Mouse (Mus musculus) myocyte (in vitro differentiated cells): ENCODE data around the gene Shisa7.

Experiments
- E2F4 ChIP-seq: IDR thresholded peaks from one replicate; pipeline ENCODE4 v1.6.1; 2011; ENCODE audit warnings: mild to moderate bottlenecking, control low read depth, moderate library complexity; ENCODE audit not compliant: insufficient read depth
- MYOD1 ChIP-seq, 3 experiments: IDR thresholded peaks; one replicate each; pipeline ENCODE4 v1.6.1; 2011; ENCODE audit warnings: control low read depth in 2 of 3, low read depth in 2 of 3, mild to moderate bottlenecking in 2 of 3, moderate library complexity in 1 of 3; ENCODE audit not compliant: insufficient read length in 2 of 3, control insufficient read depth in 1 of 3
- POLR2A ChIP-seq: IDR thresholded peaks from one replicate; pipeline ENCODE4 v1.6.1; 2011; ENCODE audit warnings: low read depth, mild to moderate bottlenecking, control low read depth, moderate library complexity; ENCODE audit not compliant: insufficient read length
- POLR2AphosphoS2 ChIP-seq: IDR thresholded peaks from one replicate; pipeline ENCODE4 v1.6.1; 2011; ENCODE audit warnings: low read depth, control low read depth; ENCODE audit not compliant: insufficient read length
- SRF ChIP-seq: IDR thresholded peaks from one replicate; pipeline ENCODE4 v1.6.1; 2011; ENCODE audit warnings: low read depth; ENCODE audit not compliant: control insufficient read depth, insufficient read length
- TCF12 ChIP-seq: IDR thresholded peaks from one replicate; pipeline ENCODE4 v1.6.1; 2011; ENCODE audit warnings: mild to moderate bottlenecking, control low read depth; ENCODE audit not compliant: poor library complexity, insufficient read depth, severe bottlenecking
- USF1 ChIP-seq: IDR thresholded peaks from one replicate; pipeline ENCODE4 v1.6.1; 2011; ENCODE audit warnings: low read depth, mild to moderate bottlenecking, control low read depth, moderate library complexity

DNA sequence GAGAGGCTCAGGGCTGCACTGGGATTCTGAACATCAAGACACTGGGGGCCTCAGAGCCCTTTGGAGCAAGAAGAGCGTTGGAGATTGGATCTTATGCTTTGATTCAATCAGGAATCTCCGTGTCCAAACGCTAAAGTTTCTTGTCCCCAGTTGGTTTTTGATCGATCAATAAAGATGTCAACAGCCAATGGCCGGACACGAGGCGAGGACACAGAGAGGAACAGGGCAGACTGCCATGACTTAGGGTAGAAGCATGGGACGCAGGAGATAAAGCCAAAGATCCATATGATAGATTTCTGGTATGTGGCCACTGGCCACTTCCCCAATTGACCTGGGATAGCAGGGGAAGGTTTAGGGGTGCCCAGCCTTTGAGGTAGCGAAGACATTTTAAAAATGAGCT, 12.0 kb upstream of the Shisa7 start:
- no peak for TF ChIP-seq SRF
- TF ChIP-seq MYOD1 (IDR thresholded peaks at IDR 0.05; ENCODE audit: control insufficient read depth in 1 of 3, insufficient read length in 2 of 3, low read depth in 2 of 3) = no peak
- TF ChIP-seq POLR2A = no peak
- no peak for TF ChIP-seq TCF12
- no peak for TF ChIP-seq E2F4
- TF ChIP-seq USF1 = no peak
- TF ChIP-seq POLR2AphosphoS2 = no peak
